ENCODE assay signal across 22 mouse cellular contexts in the genomic region with DNA sequence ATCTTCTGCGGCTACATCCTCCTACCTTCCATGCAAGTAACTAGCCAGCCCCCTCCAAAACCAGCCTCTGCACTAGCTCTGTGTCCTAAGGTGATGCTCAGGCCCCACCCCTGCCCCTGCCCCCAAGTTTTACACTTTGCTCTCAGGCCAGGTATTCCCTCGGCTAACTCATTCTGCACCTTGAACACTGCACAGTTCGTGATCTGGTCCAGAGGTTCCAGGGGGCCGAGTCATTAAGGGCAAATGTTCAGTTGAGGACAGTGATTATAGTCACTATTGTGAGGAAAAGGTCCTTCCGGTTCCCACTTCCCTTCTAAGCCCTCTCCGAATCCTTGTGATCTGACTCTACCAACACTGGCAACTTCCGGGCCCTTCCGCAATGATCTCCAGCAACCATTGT.
"Had no signal": no experiment of that assay in that cellular context is flagged by ENCODE, and none has a peak within 500 bp of the region (broad histone marks: within the 10 kb centered on the region; RNA-seq: fewer than 3 reads in every experiment).

No protein-coding gene starts in this region.

- H3K9ac ChIP-seq: forebrain, postnatal 0 days; heart, embryonic 13.5 days; heart, embryonic 15.5 days; hindbrain, embryonic 13.5 days; hindbrain, embryonic 15.5 days; limb, embryonic 13.5 days; limb, embryonic 15.5 days; liver, embryonic 12.5 days; liver, embryonic 14.5 days had no signal

- H3K4me3 ChIP-seq: heart, adult 2 months; heart, embryonic 13.5 days; heart, embryonic 15.5 days; hindbrain, embryonic 13.5 days; hindbrain, embryonic 15.5 days; limb, embryonic 13.5 days; limb, embryonic 15.5 days; liver, embryonic 12.5 days had no signal

- H3K4me1 ChIP-seq: heart, embryonic 13.5 days; heart, embryonic 15.5 days; hindbrain, embryonic 13.5 days; hindbrain, embryonic 15.5 days; limb, embryonic 13.5 days; limb, embryonic 15.5 days; liver, embryonic 12.5 days had no signal

- H3K36me3 ChIP-seq: heart, embryonic 13.5 days; heart, embryonic 15.5 days; hindbrain, embryonic 13.5 days; hindbrain, embryonic 15.5 days; limb, embryonic 13.5 days; limb, embryonic 15.5 days; liver, embryonic 12.5 days had no signal

- H3K4me2 ChIP-seq: heart, embryonic 11.5 days; heart, embryonic 13.5 days; heart, embryonic 15.5 days; hindbrain, embryonic 13.5 days; hindbrain, embryonic 15.5 days; limb, embryonic 13.5 days; limb, embryonic 15.5 days; liver, embryonic 12.5 days had no signal

- H3K27me3 ChIP-seq: heart, embryonic 15.5 days; hindbrain, embryonic 13.5 days; hindbrain, embryonic 15.5 days; limb, embryonic 13.5 days; limb, embryonic 15.5 days; liver, embryonic 12.5 days had no signal

- H3K27ac ChIP-seq: heart, adult 2 months; heart, embryonic 13.5 days; heart, embryonic 15.5 days; hindbrain, embryonic 13.5 days; hindbrain, embryonic 15.5 days; hindbrain, postnatal 0 days; limb, embryonic 13.5 days; limb, embryonic 15.5 days; liver, embryonic 12.5 days; liver, embryonic 14.5 days had no signal

- H3K9me3 ChIP-seq: heart, embryonic 15.5 days; hindbrain, embryonic 13.5 days; hindbrain, embryonic 15.5 days; limb, embryonic 13.5 days; limb, embryonic 15.5 days; liver, embryonic 12.5 days had no signal

- DNase-seq: forebrain, postnatal 0 days; gastrocnemius, postnatal 14 days; gastrocnemius, postnatal 36 days; heart, adult 11 months; heart, adult 2 months; heart, postnatal 14 days; heart, postnatal 36 days; kidney, postnatal 14 days; layer of hippocampus, adult 9-11 months; layer of hippocampus, postnatal 36 days; left cerebral cortex, postnatal 4 days had no signal

- ATAC-seq: forebrain, postnatal 0 days; hindbrain, postnatal 0 days; intestine, embryonic 16.5 days had no signal
